Mouse (Mus musculus) lung, adult 18-20 months (tissue): ENCODE measurements at regions not wholly inside any gene's neighbourhood (a gene's known extent, or its start where the extent isn't known, plus 50 kb on each side); places are given as distances from the start of the nearest gene placed in this dataset.

Experiments used
- DNase-seq, 2 experiments: peaks; one replicate each; pipeline ENCODE4 v3.0.0; 2022; ENCODE audit warnings: mixed read lengths in 2 of 2

GRCm38 (mm10) chr11:24397710-24398109 is 319.9 kb downstream of the Bcl11a start:
- no peak for DNase-seq

GRCm38 (mm10) chr11:24401151-24401550 is 323.3 kb downstream of the Bcl11a start:
- peak; percentile 18 to 47 for DNase-seq

GRCm38 (mm10) chr11:24402127-24402526 is 324.3 kb downstream of the Bcl11a start:
- DNase-seq: no peak

- DNase-seq: no peak
These were observed 336.9 kb downstream of the Bcl11a start for GRCm38 (mm10) chr11:24414804-24415203.

GRCm38 (mm10) chr11:24422066-24422775 is 344.4 kb downstream of the Bcl11a start:
- no peak for DNase-seq

GRCm38 (mm10) chr11:24423278-24423677 is 345.4 kb downstream of the Bcl11a start:
- no peak for DNase-seq

- DNase-seq: peak in 1 of 2 experiments; percentile 1
These were observed 349.4 kb downstream of the Bcl11a start for GRCm38 (mm10) chr11:24426995-24427883.

GRCm38 (mm10) chr11:24448608-24449007 is 370.8 kb downstream of the Bcl11a start:
- no peak for DNase-seq

GRCm38 (mm10) chr11:24452267-24452666 is 374.4 kb downstream of the Bcl11a start:
- no peak for DNase-seq

GRCm38 (mm10) chr11:24464642-24465041 is 386.8 kb downstream of the Bcl11a start:
- no peak for DNase-seq

- DNase-seq: no peak
These were observed 389.6 kb downstream of the Bcl11a start for GRCm38 (mm10) chr11:24467458-24467857.

GRCm38 (mm10) chr11:24470469-24470868 is 392.6 kb downstream of the Bcl11a start:
- no peak for DNase-seq

- no peak for DNase-seq
These were observed 394.9 kb downstream of the Bcl11a start for GRCm38 (mm10) chr11:24472617-24473367.

GRCm38 (mm10) chr11:24473368-24474010 is 395.6 kb downstream of the Bcl11a start:
- no peak for DNase-seq

- DNase-seq: no peak
These were observed 425.0 kb downstream of the Bcl11a start for GRCm38 (mm10) chr11:24502722-24503424.

GRCm38 (mm10) chr11:24515568-24515967 is 437.7 kb downstream of the Bcl11a start:
- no peak for DNase-seq

GRCm38 (mm10) chr11:24535462-24535861 is 457.6 kb downstream of the Bcl11a start:
- no peak for DNase-seq

- DNase-seq: no peak
These were observed 459.9 kb downstream of the Bcl11a start for GRCm38 (mm10) chr11:24537721-24538120.

- DNase-seq: peak in 1 of 2 experiments; percentile 5
These were observed 491.8 kb downstream of the Bcl11a start for GRCm38 (mm10) chr11:24569655-24570054.

GRCm38 (mm10) chr11:24613529-24613928 is 535.7 kb downstream of the Bcl11a start:
- no peak for DNase-seq

- no peak for DNase-seq
These were observed 537.6 kb downstream of the Bcl11a start for GRCm38 (mm10) chr11:24615436-24615835.

- DNase-seq: no peak
These were observed 540.7 kb downstream of the Bcl11a start for GRCm38 (mm10) chr11:24618586-24618985.
